Mouse (Mus musculus) forebrain, postnatal 0 days (tissue): ENCODE data around the gene Slc9a9. TPM values are rescaled to one million over a fixed set of nuclear protein-coding genes. Genes with fewer than 3 reads are reported as not detected.

Experiments used
- ATAC-seq: fragments of 200-750 bp; cut with Nextera tagmentation; 2 replicates; pipeline ENCODE4 v1.8.0; 2017; ENCODE audit warnings: mild to moderate bottlenecking, moderate library complexity
- DNase-seq: peaks from one replicate; pipeline ENCODE4 v3.0.0-alpha.2; 2015
- H3K27ac ChIP-seq: fragments of 300-500 bp; sonication (generic); 2 replicates; pipeline ENCODE4 v1.5.1; 2014; ENCODE audit warnings: low read depth, mild to moderate bottlenecking, antibody characterized with exemption, low read length, moderate library complexity, mixed read lengths
- H3K27me3 ChIP-seq: fragments of 300-500 bp; sonication (generic); 2 replicates; pipeline ENCODE4 v1.6.1; 2014; ENCODE audit warnings: mild to moderate bottlenecking, low read length, mixed read lengths; ENCODE audit not compliant: insufficient read depth
- H3K36me3 ChIP-seq: fragments of 300-500 bp; sonication (generic); 2 replicates; pipeline ENCODE4 v1.6.1; 2014; ENCODE audit warnings: mild to moderate bottlenecking, moderate library complexity; ENCODE audit not compliant: insufficient read depth
- H3K4me1 ChIP-seq: fragments of 300-500 bp; sonication (generic); 2 replicates; pipeline ENCODE4 v1.6.1; 2014; ENCODE audit warnings: antibody characterized with exemption; ENCODE audit not compliant: insufficient read depth
- H3K4me2 ChIP-seq: fragments of 300-500 bp; sonication (generic); 2 replicates; pipeline ENCODE4 v1.6.1; 2014; ENCODE audit warnings: low read depth, mild to moderate bottlenecking, moderate library complexity
- H3K4me3 ChIP-seq: fragments of 300-500 bp; sonication (generic); 2 replicates; pipeline ENCODE4 v1.5.1; 2014; ENCODE audit warnings: low read depth, low read length, mixed read lengths
- H3K9ac ChIP-seq: fragments of 300-500 bp; sonication (generic); 2 replicates; pipeline ENCODE4 v1.6.1; 2014; ENCODE audit warnings: mild to moderate bottlenecking
- H3K9me3 ChIP-seq: fragments of 300-500 bp; sonication (generic); 2 replicates; pipeline ENCODE4 v1.6.1; 2016; ENCODE audit warnings: low read length
- CTCF ChIP-seq: sonication (generic); IDR thresholded peaks from 2 replicates; pipeline ENCODE4 v1.5.1; 2016; ENCODE audit warnings: antibody characterized with exemption, control low read depth, low read depth
- WGBS: fragments of 180-500 bp; shearing (Covaris S2); extraction: QIAGEN DNeasy Blood & Tissue Kit; methylation state at CpG from one replicate; pipeline ENCODE4 v1.1.7; 2014; 5-methylcytosine and 5-hydroxymethylcytosine counted together
- polyA plus RNA-seq: library from polyadenylated mRNA; unstranded; fragments of >200 nt; fragmentation: Nextera tagmentation; extraction: Ambion mirVana; gene quantifications from 2 replicates; pipeline ENCODE4 v1.2.1, GENCODE M21; 2015
- total RNA-seq: library from RNA; depleted of rRNA; stranded (reverse); fragments of >200 nt; gene quantifications from 2 replicates; pipeline ENCODE4 v1.2.3, GENCODE M21; 2014

Slc9a9 gene
- total and polyA plus RNA-seq, 2 experiments from 2014 or later: 4.8 to 6.7 TPM

DNA sequence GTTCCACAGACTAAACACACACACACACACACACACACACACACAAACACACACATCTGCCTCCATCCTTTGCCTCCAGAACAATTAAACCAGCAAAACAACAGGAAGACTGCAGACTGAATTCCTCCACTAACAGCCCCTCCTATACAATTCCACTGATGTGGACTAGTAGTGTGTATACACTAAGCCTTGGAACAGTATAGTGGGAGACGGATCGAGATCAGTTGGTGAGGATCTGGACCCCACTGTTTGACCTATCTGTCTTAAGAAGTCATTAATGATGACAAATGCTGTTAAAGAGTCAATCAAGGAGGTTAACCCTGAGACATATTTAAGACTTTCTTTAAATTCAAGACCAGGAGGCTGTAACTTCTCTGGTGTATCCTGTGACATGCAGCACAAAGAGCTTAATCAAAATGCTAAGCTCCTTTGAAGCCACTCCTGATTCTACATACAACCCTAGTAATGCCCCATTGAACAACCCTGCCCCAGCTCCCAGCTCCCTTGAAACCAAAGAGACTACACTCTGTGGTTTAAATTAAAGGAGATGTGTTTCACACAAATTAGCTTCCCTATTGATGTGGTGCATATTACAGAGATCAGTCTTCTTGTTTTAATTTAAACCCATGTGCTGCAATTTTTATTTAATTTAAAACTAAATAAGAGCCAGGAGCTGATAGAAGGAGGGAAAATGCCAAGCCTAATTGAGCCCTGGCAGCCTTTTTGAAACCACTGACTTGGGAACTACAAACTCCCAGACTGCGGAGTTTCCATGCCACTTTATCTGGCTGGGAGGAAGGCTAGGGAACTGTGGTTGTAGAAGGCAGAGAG is 364.6 kb downstream of the Slc9a9 start:
- ATAC-seq (no peak), DNase-seq (peak; percentile 26)
- Histone ChIP-seq H3K9ac (no peak overlapping the region), H3K9me3 (no peaks in the 10 kb centered on the region), H3K36me3 (no peaks in the 10 kb centered on the region), H3K4me2 (no peak overlapping the region), H3K4me3 (no peak overlapping the region), H3K27ac (no peak overlapping the region), H3K4me1 (no peaks in the 10 kb centered on the region), H3K27me3 (no peaks in the 10 kb centered on the region)
- WGBS: 44% methylated on average over 3 of the region's 3 CpGs
- TF ChIP-seq CTCF: no peak

DNA sequence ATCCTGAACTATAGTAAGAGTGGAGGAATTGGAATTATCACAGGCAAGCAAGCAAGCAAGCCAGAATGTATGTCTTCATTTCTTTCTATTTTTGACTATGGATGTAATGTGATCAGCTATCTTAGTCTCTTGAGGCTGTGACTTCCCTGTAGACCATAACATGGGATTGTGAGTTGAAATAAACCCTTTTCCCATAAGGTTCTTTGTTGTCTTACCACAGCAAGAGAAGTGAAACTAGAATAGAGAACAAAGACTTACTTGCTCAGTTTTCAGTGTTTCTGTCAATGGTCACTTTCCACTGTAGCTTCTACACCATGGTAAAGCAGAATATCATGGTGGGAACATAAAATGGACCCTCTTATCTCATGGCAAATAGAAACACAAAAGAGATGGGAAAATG is 366.5 kb downstream of the Slc9a9 start:
- Histone ChIP-seq H3K4me3 (no peak overlapping the region), H3K4me2 (no peak overlapping the region), H3K4me1 (no peaks in the 10 kb centered on the region), H3K27me3 (no peaks in the 10 kb centered on the region), H3K9me3 (no peaks in the 10 kb centered on the region), H3K9ac (no peak overlapping the region), H3K27ac (no peak overlapping the region), H3K36me3 (no peaks in the 10 kb centered on the region)
- no peak for ATAC-seq
- no peak for DNase-seq
- no peak for TF ChIP-seq CTCF

DNA sequence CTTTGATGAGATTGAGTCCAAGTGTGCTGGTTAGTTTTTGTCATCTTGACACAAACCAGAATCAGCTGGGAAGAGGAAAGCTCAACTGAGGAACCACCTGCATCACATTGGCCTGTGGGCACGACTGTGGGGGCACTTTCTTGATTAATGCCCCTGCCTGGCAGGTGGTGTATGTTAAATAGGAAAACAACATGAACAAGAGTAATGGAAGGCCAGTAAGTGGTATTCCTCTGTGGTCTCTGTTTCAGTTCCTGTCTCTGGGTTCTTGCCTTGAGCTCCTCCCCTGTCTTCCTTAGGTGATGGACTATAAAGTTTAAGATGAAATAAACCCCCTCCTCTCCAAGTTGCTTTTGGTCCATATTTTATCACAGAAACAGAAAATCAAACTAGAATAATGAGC is 372.7 kb downstream of the Slc9a9 start:
- no peaks in the 10 kb centered on the region for H3K36me3 ChIP-seq
- H3K27ac ChIP-seq: no peak overlapping the region
- WGBS: 58% methylated on average over 1 of the region's 1 CpGs
- no peak overlapping the region for H3K9ac ChIP-seq
- H3K4me2 ChIP-seq: no peak overlapping the region
- no peaks in the 10 kb centered on the region for H3K9me3 ChIP-seq
- H3K27me3 ChIP-seq: no peaks in the 10 kb centered on the region
- no peak for TF ChIP-seq CTCF
- ATAC-seq (no peak), DNase-seq (no peak)
- H3K4me1 ChIP-seq: no peaks in the 10 kb centered on the region
- H3K4me3 ChIP-seq: no peak overlapping the region

DNA sequence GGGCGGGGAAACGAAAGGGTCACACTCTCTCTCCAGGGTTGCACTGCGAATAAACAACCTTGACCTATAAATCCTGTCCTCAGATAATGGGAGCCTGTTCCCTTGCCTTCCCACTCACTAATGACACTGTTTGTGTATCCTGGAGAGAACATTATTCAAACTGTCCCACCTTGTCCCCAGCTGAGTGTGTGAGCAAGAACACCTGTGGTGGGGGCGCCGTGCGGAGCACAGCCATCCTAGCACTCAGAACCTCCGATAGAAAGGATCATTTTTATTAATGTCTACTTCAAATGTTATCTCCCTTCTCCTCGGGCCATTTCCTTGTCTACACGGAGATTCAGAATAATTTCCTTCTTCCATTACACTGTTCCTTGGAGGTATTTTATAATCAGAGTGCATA is 382.5 kb downstream of the Slc9a9 start:
- no peak overlapping the region for H3K27ac ChIP-seq
- no peaks in the 10 kb centered on the region for H3K4me1 ChIP-seq
- ATAC-seq (no peak), DNase-seq (no peak)
- 87% methylated on average over 9 of the region's 9 CpGs for WGBS
- H3K4me2 ChIP-seq: no peak overlapping the region
- H3K27me3 ChIP-seq: no peaks in the 10 kb centered on the region
- no peaks in the 10 kb centered on the region for H3K9me3 ChIP-seq
- no peak overlapping the region for H3K9ac ChIP-seq
- TF ChIP-seq CTCF: no peak
- no peaks in the 10 kb centered on the region for H3K36me3 ChIP-seq
- no peak overlapping the region for H3K4me3 ChIP-seq

DNA sequence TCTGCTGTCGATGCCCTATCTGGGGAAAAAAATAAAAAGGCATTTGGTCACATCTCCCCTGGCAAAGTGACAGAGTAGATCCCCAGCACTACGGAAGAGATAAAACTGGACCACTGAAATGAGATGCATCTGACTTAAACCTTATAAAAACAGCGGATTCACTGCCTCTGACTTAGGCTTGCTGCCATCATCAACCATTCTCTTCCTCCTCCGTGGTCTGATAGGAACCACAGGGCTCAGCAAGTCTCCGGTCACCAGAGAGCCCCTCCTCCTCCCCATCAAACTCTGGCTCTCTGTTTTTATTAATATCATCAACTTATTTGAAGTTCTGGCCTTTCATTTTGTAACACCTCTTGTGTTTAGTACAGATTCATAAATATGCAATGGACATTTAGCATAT is 383.5 kb downstream of the Slc9a9 start:
- no peaks in the 10 kb centered on the region for H3K36me3 ChIP-seq
- ATAC-seq (no peak), DNase-seq (no peak)
- no peak overlapping the region for H3K4me3 ChIP-seq
- no peaks in the 10 kb centered on the region for H3K4me1 ChIP-seq
- H3K4me2 ChIP-seq: no peak overlapping the region
- H3K27ac ChIP-seq: no peak overlapping the region
- 64% methylated on average over 5 of the region's 5 CpGs for WGBS
- no peak for TF ChIP-seq CTCF
- H3K9me3 ChIP-seq: no peaks in the 10 kb centered on the region
- H3K9ac ChIP-seq: no peak overlapping the region
- no peaks in the 10 kb centered on the region for H3K27me3 ChIP-seq

DNA sequence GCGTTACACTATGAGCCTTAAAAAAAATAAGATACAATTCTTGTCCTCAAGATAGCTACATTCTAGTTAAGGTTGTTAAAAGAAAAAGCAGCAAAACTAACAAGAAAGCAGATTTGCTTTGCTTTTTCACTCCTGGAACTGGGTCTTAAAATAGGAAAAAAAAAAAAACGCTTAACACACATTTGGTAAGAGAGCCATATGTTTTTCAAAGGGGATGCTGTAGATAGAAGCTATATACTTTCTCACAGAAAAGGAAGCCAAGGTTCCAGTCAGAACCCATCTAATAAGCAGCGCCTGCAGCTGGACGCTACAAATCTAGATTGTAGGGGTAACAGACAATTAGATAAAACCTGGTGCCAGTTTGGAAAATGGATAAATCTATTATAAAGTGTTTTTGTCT is 386.1 kb downstream of the Slc9a9 start:
- Histone ChIP-seq H3K9ac (no peak overlapping the region), H3K4me2 (no peak overlapping the region), H3K4me3 (no peak overlapping the region), H3K27ac (no peak overlapping the region), H3K4me1 (no peaks in the 10 kb centered on the region), H3K9me3 (no peaks in the 10 kb centered on the region), H3K27me3 (no peaks in the 10 kb centered on the region), H3K36me3 (no peaks in the 10 kb centered on the region)
- TF ChIP-seq CTCF: no peak
- DNase-seq: peak; percentile 27
- WGBS: 58% methylated on average over 4 of the region's 4 CpGs
- peak; percentile 51 for ATAC-seq

DNA sequence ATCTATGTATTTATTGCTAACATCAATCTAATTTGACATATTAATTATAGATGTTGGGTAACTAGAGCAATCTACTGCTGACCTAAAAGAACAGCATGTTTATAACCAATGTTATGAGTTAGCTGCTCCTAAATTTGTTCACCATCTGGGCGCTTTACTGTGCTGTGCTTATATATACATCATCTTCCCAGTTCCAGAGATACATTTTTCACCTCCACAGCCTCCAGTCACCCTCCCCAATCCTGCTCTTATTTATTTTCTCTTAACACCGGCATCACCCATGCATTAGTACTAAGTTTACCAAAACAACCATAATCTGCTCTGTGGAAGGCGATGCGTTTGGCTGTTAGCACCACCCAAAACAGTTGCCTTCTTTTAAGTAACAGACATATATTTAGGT is 391.0 kb downstream of the Slc9a9 start:
- no peak for ATAC-seq
- 86% methylated on average over 4 of the region's 4 CpGs for WGBS
- Histone ChIP-seq H3K4me2 (no peak overlapping the region), H3K9me3 (no peaks in the 10 kb centered on the region), H3K9ac (no peak overlapping the region), H3K27me3 (no peaks in the 10 kb centered on the region), H3K4me1 (no peaks in the 10 kb centered on the region), H3K4me3 (no peak overlapping the region), H3K36me3 (no peaks in the 10 kb centered on the region), H3K27ac (no peak overlapping the region)
- no peak for TF ChIP-seq CTCF
- no peak for DNase-seq
